Mouse (Mus musculus): ENCODE results near the gene Prkce. TPM values are rescaled to one million over a fixed set of nuclear protein-coding genes. Genes with fewer than 3 reads are reported as not detected.

Prkce gene
- polyA plus RNA-seq, 1 experiment from 2014 or later = 42.6 TPM

DNA sequence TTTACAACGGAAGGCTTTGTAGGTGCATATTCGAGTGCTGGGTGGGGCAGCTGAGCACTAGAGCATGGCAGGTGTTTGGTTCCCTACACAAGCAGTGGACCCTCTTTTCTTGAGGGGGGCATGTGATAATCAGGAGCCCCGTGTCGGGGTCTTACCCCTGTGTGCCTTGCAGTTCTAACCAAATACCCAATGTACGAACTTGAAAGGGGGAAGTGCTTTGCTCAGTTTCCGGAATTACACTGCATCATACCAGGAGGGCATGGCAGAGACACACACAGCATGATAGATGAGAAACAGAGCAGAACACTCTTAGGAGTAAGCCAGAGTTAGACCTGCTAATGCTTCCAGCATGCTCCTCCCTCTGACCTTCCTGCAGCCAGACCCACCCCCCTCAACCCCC, 208.8 kb downstream of the Prkce start:
- no peak overlapping the region for H3K4me2 ChIP-seq (replicated peaks)
- no peak overlapping the region for H3K9ac ChIP-seq (replicated peaks)
- H3K27ac ChIP-seq (replicated peaks) = no peak overlapping the region
- H3K36me3 ChIP-seq = no peaks in the 10 kb centered on the region
- peaks cover 16% of the 10 kb centered on the region for H3K4me1 ChIP-seq
- ATAC-seq (replicated peaks) = no peak
- 89% methylated on average over 6 of the region's 6 CpGs for WGBS
- H3K4me3 ChIP-seq = no peak overlapping the region
- no peaks in the 10 kb centered on the region for H3K27me3 ChIP-seq
- no peaks in the 10 kb centered on the region for H3K9me3 ChIP-seq

DNA sequence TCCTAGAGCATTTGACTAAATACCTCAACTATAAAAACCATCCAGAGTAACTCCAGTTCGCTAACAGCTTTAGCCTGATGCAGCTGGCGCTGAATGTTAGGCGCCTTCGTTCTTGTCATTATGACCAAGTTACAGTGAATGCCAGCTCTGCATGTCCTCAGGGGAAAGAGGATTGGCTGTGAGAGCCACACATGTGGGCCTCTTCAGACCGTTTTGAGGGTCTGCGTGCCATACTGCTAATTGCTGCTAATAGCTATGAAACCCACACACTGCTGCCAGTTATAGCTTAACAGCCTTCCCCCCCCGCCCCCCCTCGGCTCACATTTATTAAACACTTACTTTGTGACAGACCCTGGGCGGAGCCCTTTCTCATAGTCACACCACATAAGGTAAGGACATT, 210.3 kb downstream of the Prkce start:
- ATAC-seq (replicated peaks) = 0 out of 2 replicates have a peak, but pooled peaks have one; percentile 21
- Histone ChIP-seq H3K27ac (replicated peaks) (no peak overlapping the region), H3K4me3 (no peak overlapping the region), H3K4me2 (replicated peaks) (no peak overlapping the region), H3K9ac (replicated peaks) (no peak overlapping the region), H3K9me3 (no peaks in the 10 kb centered on the region), H3K4me1 (peaks cover 19% of the 10 kb centered on the region), H3K27me3 (no peaks in the 10 kb centered on the region), H3K36me3 (no peaks in the 10 kb centered on the region)
- WGBS = 57% methylated on average over 9 of the region's 9 CpGs

DNA sequence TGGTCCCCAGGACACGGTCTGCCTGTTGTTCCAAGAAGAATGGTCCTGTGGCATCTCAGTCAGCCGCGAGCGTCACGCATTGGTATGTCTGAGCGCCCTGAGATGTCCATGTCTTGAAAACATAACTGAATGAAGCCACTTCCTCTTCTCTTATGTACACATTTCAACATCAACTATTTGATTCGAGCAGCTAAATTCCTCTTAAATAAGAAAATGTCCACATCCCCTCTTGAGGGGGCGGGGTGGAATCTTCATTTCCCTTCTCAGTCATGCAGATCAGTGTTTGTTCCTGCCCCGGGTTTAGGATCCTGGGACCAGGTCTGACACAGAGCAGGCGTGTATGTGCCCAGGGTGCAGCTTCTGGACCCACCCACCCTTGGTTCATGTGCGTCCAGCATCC, 211.0 kb downstream of the Prkce start:
- Histone ChIP-seq H3K27me3 (no peaks in the 10 kb centered on the region), H3K36me3 (no peaks in the 10 kb centered on the region), H3K4me2 (replicated peaks) (no peak overlapping the region), H3K4me3 (no peak overlapping the region), H3K9me3 (no peaks in the 10 kb centered on the region), H3K27ac (replicated peaks) (no peak overlapping the region), H3K9ac (replicated peaks) (no peak overlapping the region), H3K4me1 (peaks cover 27% of the 10 kb centered on the region)
- ATAC-seq (replicated peaks) = no peak
- WGBS = 78% methylated on average over 11 of the region's 11 CpGs

DNA sequence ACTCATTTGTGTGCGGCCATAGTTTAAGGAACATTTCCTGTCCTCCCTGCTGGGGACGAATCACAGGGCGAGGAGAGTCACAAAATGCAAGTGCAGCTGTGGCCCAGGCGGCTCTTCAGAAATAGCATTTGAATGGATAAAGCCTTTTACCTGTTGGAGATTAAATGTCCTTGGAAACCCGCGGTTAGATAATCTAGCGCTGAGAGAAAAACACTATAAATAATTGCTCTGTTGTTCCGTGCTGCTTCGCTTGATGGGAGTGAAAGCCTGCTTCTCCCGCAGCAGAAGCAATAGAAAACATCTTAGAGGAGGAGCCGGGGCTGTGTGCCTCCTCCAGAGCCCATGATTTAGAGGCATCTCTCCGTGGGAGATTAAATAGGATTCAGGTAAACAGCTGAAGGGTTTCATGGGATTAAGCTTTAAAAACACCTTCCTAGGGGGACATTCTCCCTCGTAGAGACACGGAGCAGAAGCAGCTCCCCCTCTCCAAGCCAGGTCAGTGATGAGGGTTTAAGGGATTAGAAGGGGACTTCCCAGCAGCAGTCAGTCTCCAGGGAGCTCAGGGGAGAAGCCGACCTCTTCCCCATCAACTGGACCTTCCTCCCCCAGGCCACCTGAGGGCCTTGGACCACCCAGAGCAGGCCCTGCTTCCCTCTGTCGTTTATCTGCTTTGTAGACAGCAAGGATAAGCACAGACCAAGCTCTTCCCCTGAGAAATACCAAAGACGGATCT, 212.0 kb downstream of the Prkce start:
- Histone ChIP-seq H3K4me3 (no peak overlapping the region), H3K4me1 (peaks cover 29% of the 10 kb centered on the region), H3K9me3 (no peaks in the 10 kb centered on the region), H3K9ac (replicated peaks) (no peak overlapping the region), H3K27me3 (no peaks in the 10 kb centered on the region), H3K36me3 (no peaks in the 10 kb centered on the region), H3K4me2 (replicated peaks) (no peak overlapping the region), H3K27ac (replicated peaks) (no peak overlapping the region; the same call in 1 of the 2 replicates)
- WGBS = 12% methylated on average over 17 of the region's 17 CpGs
- no peak for ATAC-seq (replicated peaks)

DNA sequence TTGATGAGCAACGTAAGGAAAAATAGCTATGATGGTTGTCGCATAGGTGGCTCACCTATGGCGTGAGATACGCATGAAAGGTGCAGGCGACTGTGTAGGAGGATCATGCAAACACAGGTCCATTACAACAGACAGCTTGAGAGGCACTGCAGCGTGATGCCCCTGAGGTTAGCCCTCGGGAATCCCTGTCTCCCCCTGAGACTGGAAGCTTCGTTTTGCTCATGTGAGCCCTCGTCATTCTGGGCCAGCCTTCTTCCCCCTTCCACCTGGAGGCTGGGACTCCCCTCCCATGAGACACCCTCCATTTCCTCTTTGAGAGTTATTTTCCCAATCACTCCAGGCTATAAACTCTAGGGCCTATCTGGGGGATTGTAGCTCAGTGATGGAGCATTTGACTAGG, 213.9 kb downstream of the Prkce start:
- peaks cover 29% of the 10 kb centered on the region for H3K4me1 ChIP-seq
- no peak overlapping the region for H3K4me3 ChIP-seq
- H3K27ac ChIP-seq (replicated peaks) = no peak overlapping the region
- no peaks in the 10 kb centered on the region for H3K27me3 ChIP-seq
- H3K9ac ChIP-seq (replicated peaks) = no peak overlapping the region
- H3K9me3 ChIP-seq = no peaks in the 10 kb centered on the region
- no peak for ATAC-seq (replicated peaks)
- no peaks in the 10 kb centered on the region for H3K36me3 ChIP-seq
- no peak overlapping the region for H3K4me2 ChIP-seq (replicated peaks)
- WGBS = 85% methylated on average over 9 of the region's 9 CpGs

DNA sequence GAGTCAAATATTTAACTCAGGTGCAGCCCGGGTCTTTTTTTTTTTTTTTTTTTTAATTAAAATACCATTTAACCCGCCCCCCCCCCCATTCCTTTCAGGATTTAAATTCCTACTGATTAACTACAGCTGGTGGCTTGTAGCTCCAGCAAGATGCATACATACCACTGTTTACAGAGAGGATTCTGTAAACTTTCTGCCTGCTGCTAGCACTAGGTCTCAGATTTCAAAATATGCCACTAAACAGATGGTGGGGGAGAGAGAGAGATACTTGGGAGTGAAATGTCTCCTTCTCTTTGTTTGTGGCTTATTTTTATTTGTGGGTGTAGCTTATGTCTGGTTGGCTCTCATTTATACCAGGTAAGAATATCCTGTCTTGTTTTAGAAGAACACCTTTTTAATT, 215.3 kb downstream of the Prkce start:
- ATAC-seq (replicated peaks) = no peak
- H3K27me3 ChIP-seq = no peaks in the 10 kb centered on the region
- no peak overlapping the region for H3K4me2 ChIP-seq (replicated peaks)
- H3K4me3 ChIP-seq = no peak overlapping the region
- H3K4me1 ChIP-seq = peaks cover 24% of the 10 kb centered on the region
- H3K27ac ChIP-seq (replicated peaks) = peak overlapping the region; percentile 51
- no peaks in the 10 kb centered on the region for H3K36me3 ChIP-seq
- WGBS = 17% methylated on average over 2 of the region's 2 CpGs
- H3K9me3 ChIP-seq = no peaks in the 10 kb centered on the region
- no peak overlapping the region for H3K9ac ChIP-seq (replicated peaks)

DNA sequence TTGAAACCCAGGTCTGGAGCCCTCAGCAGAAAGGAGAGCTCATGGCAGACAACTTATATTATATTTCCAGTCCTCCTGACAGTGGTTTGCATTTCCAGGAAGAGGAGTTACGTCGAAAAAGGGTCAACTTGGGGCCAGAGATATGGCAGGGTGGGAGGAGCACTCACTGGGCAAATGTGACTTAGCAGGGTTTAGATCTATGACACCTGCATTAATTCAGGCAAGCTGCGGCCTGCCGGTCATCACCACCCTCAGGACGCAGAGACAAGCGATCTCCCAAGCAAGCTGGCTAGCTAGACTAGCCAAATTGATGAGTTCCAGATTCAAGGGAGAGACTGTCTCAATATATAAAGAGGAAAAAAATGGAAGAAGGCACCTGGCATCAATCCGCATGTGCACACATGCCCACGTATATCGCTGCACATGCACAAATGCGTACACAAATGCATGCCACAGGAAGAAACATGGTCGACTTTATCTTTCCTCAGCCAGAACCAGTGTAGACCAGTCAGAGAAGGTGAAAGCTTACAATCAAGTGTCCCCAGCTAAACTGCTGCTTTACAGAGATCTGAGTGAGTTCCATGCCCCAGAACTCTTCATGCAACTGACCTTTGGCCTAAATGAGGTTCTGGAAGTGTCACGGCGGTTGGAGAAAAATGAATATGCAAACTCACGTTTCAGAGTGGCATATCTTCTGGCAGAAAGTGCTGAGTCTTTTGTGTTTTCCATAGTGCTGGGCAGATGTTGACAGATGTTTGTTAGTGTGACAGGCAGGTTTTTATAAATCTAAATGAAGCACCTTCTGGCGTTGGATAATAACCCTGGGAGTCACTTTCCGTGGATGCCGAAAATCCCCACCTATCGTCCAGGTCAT, 216.4 kb downstream of the Prkce start:
- Histone ChIP-seq H3K4me2 (replicated peaks) (no peak overlapping the region), H3K4me3 (no peak overlapping the region), H3K27me3 (no peaks in the 10 kb centered on the region), H3K9me3 (no peaks in the 10 kb centered on the region), H3K27ac (replicated peaks) (peak overlapping the region; percentile 51; the same call in 1 of the 2 replicates), H3K9ac (replicated peaks) (no peak overlapping the region), H3K4me1 (peaks cover 24% of the 10 kb centered on the region), H3K36me3 (no peaks in the 10 kb centered on the region)
- no peak for ATAC-seq (replicated peaks)
- 90% methylated on average over 18 of the region's 18 CpGs for WGBS

DNA sequence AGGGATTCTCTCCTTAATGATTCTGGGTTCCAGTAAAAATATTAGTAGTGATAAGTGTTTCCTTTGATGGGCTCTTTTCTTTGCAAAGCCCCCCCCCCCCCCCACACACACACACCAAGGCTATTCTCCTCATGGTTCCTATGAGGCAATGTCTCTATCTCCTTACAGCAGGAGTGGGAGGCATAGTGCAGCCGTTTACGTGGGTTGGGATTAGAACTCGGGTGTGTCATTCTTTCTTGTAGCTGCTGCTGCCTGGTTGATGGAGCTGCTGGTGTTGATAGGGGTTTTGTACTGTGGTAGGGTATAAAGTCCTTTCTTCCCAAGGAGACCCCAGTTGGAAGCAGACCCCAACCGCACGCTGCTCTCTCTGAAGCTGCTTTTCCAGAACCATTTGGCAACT, 224.9 kb downstream of the Prkce start:
- Histone ChIP-seq H3K36me3 (no peaks in the 10 kb centered on the region), H3K4me1 (no peaks in the 10 kb centered on the region), H3K27ac (replicated peaks) (no peak overlapping the region), H3K27me3 (no peaks in the 10 kb centered on the region), H3K9ac (replicated peaks) (no peak overlapping the region), H3K4me2 (replicated peaks) (no peak overlapping the region), H3K9me3 (no peaks in the 10 kb centered on the region), H3K4me3 (no peak overlapping the region)
- ATAC-seq (replicated peaks) = no peak
- 88% methylated on average over 5 of the region's 5 CpGs for WGBS

DNA sequence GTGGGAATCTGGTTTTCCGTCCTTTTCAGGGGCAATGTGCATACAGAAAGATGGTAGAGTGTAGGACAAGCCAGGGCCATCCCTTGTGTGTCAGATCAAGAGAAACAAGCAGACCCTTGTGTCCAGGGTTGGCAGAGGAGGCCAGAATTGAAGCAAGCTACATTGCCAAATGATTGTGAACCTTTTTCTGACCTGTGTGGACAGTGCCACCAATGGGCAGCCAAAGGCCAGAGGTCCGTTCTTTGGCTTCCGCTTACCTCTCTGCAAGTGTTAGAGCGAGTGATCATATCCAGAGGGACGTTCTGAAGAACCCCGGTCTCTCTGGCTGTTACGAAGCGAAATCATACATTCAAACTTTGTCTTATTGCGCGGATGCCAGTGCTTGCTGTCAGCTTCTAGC, 225.6 kb downstream of the Prkce start:
- Histone ChIP-seq H3K36me3 (no peaks in the 10 kb centered on the region), H3K9ac (replicated peaks) (no peak overlapping the region), H3K27ac (replicated peaks) (no peak overlapping the region), H3K4me3 (no peak overlapping the region), H3K27me3 (no peaks in the 10 kb centered on the region), H3K4me2 (replicated peaks) (no peak overlapping the region), H3K4me1 (no peaks in the 10 kb centered on the region), H3K9me3 (no peaks in the 10 kb centered on the region)
- WGBS = 96% methylated on average over 10 of the region's 10 CpGs
- no peak for ATAC-seq (replicated peaks)

DNA sequence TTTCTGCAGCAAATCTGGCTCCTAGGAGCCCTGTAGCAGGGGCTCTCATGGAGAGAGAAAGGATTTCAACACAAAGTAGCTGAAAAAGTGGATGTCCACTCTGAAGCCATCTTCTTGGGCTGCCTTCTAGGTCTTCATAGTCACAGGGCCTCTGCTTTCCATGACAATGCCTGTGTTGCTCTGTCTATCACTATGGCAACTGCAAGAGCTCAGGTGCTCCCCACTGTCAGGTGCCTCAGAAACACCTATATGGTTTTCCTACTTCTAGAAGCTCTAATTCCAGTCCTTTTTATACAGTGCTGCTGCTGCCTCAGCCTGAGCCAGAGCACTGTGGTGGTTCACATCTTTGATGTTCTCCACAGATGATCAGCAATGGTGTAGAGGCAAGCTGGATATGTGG, 229.5 kb downstream of the Prkce start:
- Histone ChIP-seq H3K9ac (replicated peaks) (no peak overlapping the region), H3K27ac (replicated peaks) (no peak overlapping the region), H3K4me3 (no peak overlapping the region), H3K27me3 (no peaks in the 10 kb centered on the region), H3K4me1 (no peaks in the 10 kb centered on the region; the same call in 1 of the 2 replicates), H3K9me3 (no peaks in the 10 kb centered on the region), H3K4me2 (replicated peaks) (no peak overlapping the region), H3K36me3 (no peaks in the 10 kb centered on the region)
- ATAC-seq (replicated peaks) = no peak

DNA sequence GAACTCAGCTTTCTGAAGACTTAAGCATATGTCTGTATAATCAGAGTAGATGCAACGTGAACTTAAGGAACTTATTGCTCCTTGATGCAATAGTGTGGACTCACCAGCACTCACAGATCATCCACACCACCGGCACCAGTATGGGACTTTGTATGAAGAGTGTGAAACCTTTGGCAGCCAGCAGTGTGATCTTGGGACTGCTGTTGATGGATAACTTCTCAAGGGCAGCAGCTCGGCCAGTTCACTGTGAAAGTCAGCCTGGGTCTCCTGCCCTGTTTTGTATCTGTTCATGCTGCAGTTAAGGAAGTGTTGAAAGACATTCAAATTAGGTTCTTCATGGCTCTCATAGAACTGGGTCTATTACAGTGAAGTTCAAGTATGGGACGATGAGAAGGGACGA, 230.1 kb downstream of the Prkce start:
- no peaks in the 10 kb centered on the region for H3K9me3 ChIP-seq
- H3K4me2 ChIP-seq (replicated peaks) = no peak overlapping the region
- H3K9ac ChIP-seq (replicated peaks) = no peak overlapping the region
- H3K4me3 ChIP-seq = no peak overlapping the region
- H3K27me3 ChIP-seq = no peaks in the 10 kb centered on the region
- no peak overlapping the region for H3K27ac ChIP-seq (replicated peaks)
- no peak for ATAC-seq (replicated peaks)
- no peaks in the 10 kb centered on the region for H3K36me3 ChIP-seq
- no peaks in the 10 kb centered on the region; the same call in 1 of the 2 replicates for H3K4me1 ChIP-seq
- WGBS = 83% methylated on average over 5 of the region's 5 CpGs

DNA sequence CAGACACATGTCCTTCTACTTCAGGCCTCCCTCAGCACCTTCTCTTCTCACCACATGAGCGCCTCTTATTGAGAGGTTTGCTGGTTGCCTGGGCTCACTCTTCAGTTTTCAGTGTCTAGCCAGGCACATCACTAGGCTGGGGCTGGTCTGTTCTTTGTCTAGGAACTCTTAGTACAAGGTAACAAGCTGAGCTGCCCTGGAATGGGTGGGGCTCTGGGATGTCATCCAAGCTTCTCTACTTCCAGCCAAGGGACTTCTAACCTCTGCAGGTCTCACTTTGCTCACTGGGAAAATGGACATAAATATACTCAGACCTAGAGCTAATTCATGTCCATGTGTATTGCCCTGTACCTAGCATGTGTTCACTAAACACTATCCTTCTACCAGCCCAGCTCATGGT, 230.6 kb downstream of the Prkce start:
- H3K36me3 ChIP-seq = no peaks in the 10 kb centered on the region
- H3K9ac ChIP-seq (replicated peaks) = no peak overlapping the region
- no peak overlapping the region for H3K4me2 ChIP-seq (replicated peaks)
- WGBS = 100% methylated on average over 1 of the region's 1 CpGs
- no peak overlapping the region for H3K4me3 ChIP-seq
- no peak overlapping the region for H3K27ac ChIP-seq (replicated peaks)
- no peaks in the 10 kb centered on the region; the same call in 1 of the 2 replicates for H3K4me1 ChIP-seq
- no peaks in the 10 kb centered on the region for H3K9me3 ChIP-seq
- H3K27me3 ChIP-seq = no peaks in the 10 kb centered on the region
- ATAC-seq (replicated peaks) = no peak

Measured in forebrain, embryonic 15.5 days (tissue).